18 mouse cellular contexts compared by ENCODE assay signal in genomic region chr17:78609191-78609855, GRCm38 (mm10).
"Had no signal": no experiment of that assay in that cellular context is flagged by ENCODE, and none has a peak within 500 bp of the region (broad histone marks: within the 10 kb centered on the region; RNA-seq: fewer than 3 reads in every experiment).

No protein-coding gene starts in this region.

- H3K9me3 ChIP-seq: midbrain, embryonic 10.5 days; neural tube, embryonic 13.5 days; neural tube, embryonic 15.5 days had no signal

- H3K36me3 ChIP-seq: midbrain, embryonic 10.5 days; neural tube, embryonic 13.5 days; neural tube, embryonic 15.5 days had no signal

- ATAC-seq: midbrain, embryonic 16.5 days had no signal

- DNase-seq: lung, adult 18-20 months; lung, embryonic 14.5 days; lung, postnatal 10 days; lung, postnatal 4 days; midbrain, embryonic 14.5 days; retina, postnatal 1 day; right cerebral cortex, adult 18-20 months; right cerebral cortex, postnatal 25 days; right cerebral cortex, postnatal 4 days; spleen, adult 18-20 months; thymus, adult 18-20 months; thymus, postnatal 14 days; thymus, postnatal 36 days had no signal

- H3K4me2 ChIP-seq: lung, embryonic 14.5 days; neural tube, embryonic 13.5 days; neural tube, embryonic 15.5 days had no signal

- H3K4me3 ChIP-seq: midbrain, embryonic 10.5 days; myocyte; neural tube, embryonic 13.5 days; neural tube, embryonic 15.5 days had no signal

- H3K4me1 ChIP-seq: midbrain, embryonic 10.5 days had no signal

- H3K9ac ChIP-seq: lung, embryonic 14.5 days; neural tube, embryonic 13.5 days; neural tube, embryonic 15.5 days had no signal

- H3K27me3 ChIP-seq: neural tube, embryonic 13.5 days; neural tube, embryonic 15.5 days had no signal

- H3K27ac ChIP-seq: midbrain, embryonic 10.5 days; neural tube, embryonic 13.5 days; neural tube, embryonic 15.5 days had no signal
